Mouse (Mus musculus): Measurements from ENCODE around the gene Tsc1. TPM values are rescaled to one million over a fixed set of nuclear protein-coding genes. Genes with fewer than 3 reads are reported as not detected.
A peak's percentile ranks its signal among the peaks of the same experiment; 100 is the strongest.

Gene Tsc1
- total RNA-seq (2012; rRNA removed): 7.5 and 8.0 TPM in 2 replicates
- polyA plus RNA-seq (2012; ENCODE audit: insufficient read depth in 1 of 2, insufficient read length in 2 of 2, low read depth in 1 of 2, low replicate concordance in 2 of 2, missing spikeins in 1 of 2): 10 to 100 TPM in 1 of 2 experiments, not detected in 1; 16.4 TPM

DNA sequence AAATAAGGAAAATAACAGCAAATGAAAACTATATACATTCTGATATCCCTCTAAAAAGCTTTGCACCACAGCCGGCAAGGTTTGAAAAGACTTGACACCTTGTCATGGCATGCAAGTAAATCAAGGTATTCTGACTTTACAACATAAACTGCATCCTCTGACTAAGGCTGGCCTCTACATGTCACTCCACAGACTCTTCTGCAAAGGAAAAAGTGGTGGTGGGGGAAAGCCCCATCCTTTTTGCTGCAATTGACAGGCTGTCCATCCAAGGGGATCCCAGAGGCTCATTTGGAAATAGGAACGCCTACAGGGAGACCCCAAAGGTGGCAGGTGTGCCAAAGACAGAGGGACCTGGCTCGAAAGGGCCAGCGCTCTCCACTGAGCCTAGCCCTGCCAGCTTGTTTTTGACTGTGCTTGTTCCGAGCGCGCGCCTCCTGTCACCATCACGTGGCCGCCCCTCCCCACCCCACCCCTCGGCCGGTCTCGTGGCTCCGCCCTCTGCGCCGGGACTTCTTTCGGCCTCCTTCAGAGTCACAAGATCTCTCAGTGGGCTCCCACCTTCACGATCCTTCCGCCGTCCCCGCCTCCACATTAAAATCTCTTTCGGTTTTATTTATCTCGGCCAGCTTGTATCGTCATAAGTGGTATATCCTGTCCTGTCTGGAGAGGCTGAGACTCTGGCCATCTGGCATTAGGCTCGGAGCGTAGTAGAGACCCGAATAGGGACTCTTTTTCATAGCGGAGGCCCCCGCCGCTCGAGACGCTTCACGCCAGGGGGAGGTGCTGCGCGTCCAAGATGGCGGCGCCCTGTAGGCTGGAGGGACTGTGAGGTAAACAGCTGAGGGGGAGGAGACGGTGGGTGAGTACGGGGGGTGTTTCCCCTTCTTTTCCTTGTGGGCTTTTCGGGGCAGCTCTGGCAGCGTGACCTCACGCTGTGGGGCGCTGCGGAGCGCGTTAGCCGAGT is at the start of gene Tsc1:
Tsc1 (plus strand) TSS at position 768 of the 964 bp plus-strand sequence.
- H3K9ac ChIP-seq (ENCODE audit: control insufficient read depth, low read depth, low read length, poor library complexity, severe bottlenecking): peak within 1 kb of the TSS; percentile 89
- H3K36me3 ChIP-seq (ENCODE audit: control insufficient read depth in 1 of 2, insufficient read depth in 2 of 2, low read length in 2 of 2): peaks cover 0 to 19% of the 10 kb centered on the region in 2 experiments; a peak in 2 of 4 replicates
- peak within 1 kb of the TSS; percentile 73 to 85 for H3K4me3 ChIP-seq (ENCODE audit: control insufficient read depth in 1 of 2, insufficient read depth in 1 of 2, low read depth in 2 of 2, low read length in 2 of 2)
- DNase-seq (ENCODE audit: low read depth, low spot score): peak; percentile 98
- peaks cover 6 to 11% of the 10 kb centered on the region in 2 experiments for H3K4me1 ChIP-seq (ENCODE audit: control insufficient read depth in 1 of 2, insufficient read depth in 2 of 2, low read length in 2 of 2)
- peak within 1 kb of the TSS; percentile 87 for H3K27ac ChIP-seq (ENCODE audit: control insufficient read depth, low read depth, low read length)
- no peaks in the 10 kb centered on the region for H3K27me3 ChIP-seq (ENCODE audit: control insufficient read depth in 1 of 2, insufficient read depth in 2 of 2, low read length in 2 of 2)
- no peaks in the 10 kb centered on the region for H3K9me3 ChIP-seq (replicated peaks; ENCODE audit: insufficient read depth, low read length)
- peaks cover 27% of the 10 kb centered on the region for H3K79me2 ChIP-seq (ENCODE audit: control insufficient read depth, insufficient read depth, low read length, poor library complexity)
- TF ChIP-seq TBP (IDR thresholded peaks at IDR 0.05; ENCODE audit: low read depth, low read length) (peak; percentile 84), ZKSCAN1 (IDR thresholded peaks at IDR 0.05; ENCODE audit: low read depth, low read length) (peak; percentile 73; the same call in 1 of the 2 replicates), HCFC1 (IDR thresholded peaks at IDR 0.05; ENCODE audit: low read depth, low read length) (peak; percentile 87), POLR2AphosphoS5 (IDR thresholded peaks at IDR 0.05; ENCODE audit: borderline replicate concordance, low read depth, low read length) (no peak), UBTF (IDR thresholded peaks at IDR 0.05; ENCODE audit: borderline replicate concordance, insufficient read depth, low read depth, low read length) (no peak), CHD1 (IDR thresholded peaks at IDR 0.05; ENCODE audit: low read depth, low read length) (no peak), MYC (IDR thresholded peaks at IDR 0.05; ENCODE audit: low read depth, low read length) (peak; percentile 57; the same call in 1 of the 2 replicates), RAD21 (IDR thresholded peaks at IDR 0.05; ENCODE audit: low read depth, low read length) (no peak), MAZ (IDR thresholded peaks at IDR 0.05; ENCODE audit: low read depth, low read length) (peak; percentile 94), MAFK (IDR thresholded peaks at IDR 0.05; ENCODE audit: borderline replicate concordance, low read depth, low read length) (no peak), SIN3A (IDR thresholded peaks at IDR 0.05; ENCODE audit: low read length) (peak; percentile 98), TCF12 (IDR thresholded peaks at IDR 0.05; ENCODE audit: low read depth, low read length) (peak; percentile 80), NELFE (IDR thresholded peaks at IDR 0.05; ENCODE audit: low read depth, low read length) (peak; percentile 50), MAX (IDR thresholded peaks at IDR 0.05; ENCODE audit: low read length) (peak; percentile 90), RCOR1 (IDR thresholded peaks at IDR 0.05; ENCODE audit: low read depth, low read length) (no peak), USF1 (IDR thresholded peaks at IDR 0.05; ENCODE audit: low read depth, low read length) (peak; percentile 96), MYB (IDR thresholded peaks at IDR 0.05; ENCODE audit: low read depth, low read length) (no peak), TAL1 (IDR thresholded peaks at IDR 0.05; ENCODE audit: low read length) (no peak), ZMIZ1 (IDR thresholded peaks at IDR 0.05; ENCODE audit: low read depth, low read length) (peak; percentile 82), JUND (IDR thresholded peaks at IDR 0.05; ENCODE audit: low read depth, low read length) (0 out of 2 replicates have a peak, but pooled peaks have one; percentile 42), POLR2AphosphoS2 (IDR thresholded peaks at IDR 0.05; ENCODE audit: low read length) (peak; percentile 26; the same call in 1 of the 2 replicates), ETS1 (IDR thresholded peaks at IDR 0.05; ENCODE audit: low read depth, low read length) (peak; percentile 56; the same call in 1 of the 2 replicates), SMC3 (IDR thresholded peaks at IDR 0.05; ENCODE audit: low read depth, low read length) (no peak), MEF2A (IDR thresholded peaks at IDR 0.05; ENCODE audit: extremely low read depth, insufficient replicate concordance, low read depth, low read length, poor library complexity, severe bottlenecking) (no peak), EP300 (IDR thresholded peaks at IDR 0.05; ENCODE audit: low read depth in 1 of 2, low read length in 2 of 2) (peak in 1 of 2 experiments; percentile 25; a peak in 1 of 4 replicates), BHLHE40 (IDR thresholded peaks at IDR 0.05; ENCODE audit: borderline replicate concordance, low read depth, low read length) (peak; percentile 64; the same call in 1 of the 2 replicates), GABPA (IDR thresholded peaks at IDR 0.05; ENCODE audit: low read depth, low read length) (no peak), POLR2A (IDR thresholded peaks at IDR 0.05; ENCODE audit: control insufficient read depth in 1 of 2, insufficient read depth in 1 of 2, low read depth in 1 of 2, low read length in 2 of 2, poor library complexity in 1 of 2) (peak; percentile 64 to 67), NRF1 (IDR thresholded peaks at IDR 0.05; ENCODE audit: insufficient read depth, low read depth, low read length, poor library complexity, severe bottlenecking) (0 out of 2 replicates have a peak, but pooled peaks have one; percentile 18), ELF1 (IDR thresholded peaks at IDR 0.05; ENCODE audit: low read depth, low read length) (peak; percentile 22; the same call in 1 of the 2 replicates), USF2 (IDR thresholded peaks at IDR 0.05; ENCODE audit: borderline replicate concordance in 1 of 2, insufficient read depth in 1 of 2, low read depth in 1 of 2, low read length in 2 of 2) (peak; percentile 47 to 82; a peak in 3 of 4 replicates), ZNF384 (IDR thresholded peaks at IDR 0.05; ENCODE audit: low read depth, low read length) (no peak), CTCF (IDR thresholded peaks at IDR 0.05 in 2 of 3, conservative IDR thresholded peaks at IDR 0.05 in 1 of 3; ENCODE audit: control insufficient read depth in 1 of 3, insufficient read depth in 1 of 3, low read depth in 2 of 3, low read length in 3 of 3, poor library complexity in 1 of 3, severe bottlenecking in 1 of 3) (no peak)

Data from MEL (cell line).